Mouse (Mus musculus): ENCODE results near the gene Mfng. TPM values are rescaled to one million over a fixed set of nuclear protein-coding genes. Genes with fewer than 3 reads are reported as not detected.

The Mfng gene
- polyA plus RNA-seq, 1 experiment from 2014 or later = 138 TPM

DNA sequence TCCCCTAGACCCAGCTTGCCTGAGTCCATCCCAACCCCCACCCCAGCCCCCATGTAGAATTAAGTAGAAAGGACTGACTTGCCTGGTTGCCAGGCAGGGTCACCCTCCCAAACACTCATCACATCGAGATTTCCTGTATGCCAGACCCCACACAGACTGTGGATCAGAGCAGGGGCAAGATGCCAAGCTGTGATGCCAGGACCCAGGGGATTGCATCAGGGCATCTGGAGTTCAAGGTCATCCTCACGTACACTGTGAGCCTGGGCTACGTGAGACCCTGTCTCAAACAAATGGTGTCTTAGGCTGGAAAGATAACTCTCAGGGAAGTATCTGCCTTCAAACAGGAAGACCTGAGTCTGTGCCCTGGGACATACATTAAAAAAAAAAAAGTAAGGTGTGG, 66.6 kb downstream of the Mfng start:
- Histone ChIP-seq H3K36me3 (ENCODE audit: poor library complexity, severe bottlenecking) (no peaks in the 10 kb centered on the region), H3K9ac (no peak overlapping the region), H3K4me1 (peaks cover 34% of the 10 kb centered on the region), H3K9me3 (replicated peaks) (no peaks in the 10 kb centered on the region), H3K4me3 (no peak overlapping the region), H3K27me3 (peaks cover 5% of the 10 kb centered on the region), H3K4me2 (no peak overlapping the region), H3K27ac (no peak overlapping the region)
- WGBS = 60% methylated on average over 3 of the region's 3 CpGs
- no peak for ATAC-seq

Other genes starting within 250 kb of the Mfng start
- gene C1qtnf6, start 242.1 kb downstream of the Mfng start, polyA plus RNA-seq (2015; fragmentation: Nextera tagmentation; extraction: Ambion mirVana) = 4.1 and 5.8 TPM in 2 replicates
- 0.96 and 1.4 TPM in 2 replicates for gene Sstr3, start 228.8 kb downstream of the Mfng start, polyA plus RNA-seq (2015; fragmentation: Nextera tagmentation; extraction: Ambion mirVana)
- 2.9 and 3.4 TPM in 2 replicates for gene Rac2, start 200.7 kb downstream of the Mfng start, polyA plus RNA-seq (2015; fragmentation: Nextera tagmentation; extraction: Ambion mirVana)
- 3.1 and 3.4 TPM in 2 replicates for gene Cyth4, start 176.4 kb downstream of the Mfng start, polyA plus RNA-seq (2015; fragmentation: Nextera tagmentation; extraction: Ambion mirVana)
- 1.7 and 1.8 TPM in 2 replicates for gene Elfn2, start 54.7 kb downstream of the Mfng start, polyA plus RNA-seq (2015; fragmentation: Nextera tagmentation; extraction: Ambion mirVana)
- 0.92 and 0.93 TPM in 2 replicates for gene Card10, start 29.6 kb upstream of the Mfng start, polyA plus RNA-seq (2015; fragmentation: Nextera tagmentation; extraction: Ambion mirVana)
- gene Cdc42ep1, start 69.1 kb upstream of the Mfng start, polyA plus RNA-seq (2015; fragmentation: Nextera tagmentation; extraction: Ambion mirVana) = 5.0 and 5.5 TPM in 2 replicates
- not detected in 2 replicates for gene Lgals2, start 82.1 kb upstream of the Mfng start, polyA plus RNA-seq (2015; fragmentation: Nextera tagmentation; extraction: Ambion mirVana)
- 50.3 and 53.7 TPM in 2 replicates for gene Gga1, start 103.7 kb upstream of the Mfng start, polyA plus RNA-seq (2015; fragmentation: Nextera tagmentation; extraction: Ambion mirVana)
- 0.15 and 0.16 TPM in 2 replicates for gene Gm49510, start 126.2 kb upstream of the Mfng start, polyA plus RNA-seq (2015; fragmentation: Nextera tagmentation; extraction: Ambion mirVana)
- gene Sh3bp1, start 126.3 kb upstream of the Mfng start, polyA plus RNA-seq (2015; fragmentation: Nextera tagmentation; extraction: Ambion mirVana) = 3.7 and 5.4 TPM in 2 replicates
- 54.4 and 55.5 TPM in 2 replicates for gene Pdxp, start 140.4 kb upstream of the Mfng start, polyA plus RNA-seq (2015; fragmentation: Nextera tagmentation; extraction: Ambion mirVana)
- gene Lgals1, start 153.2 kb upstream of the Mfng start, polyA plus RNA-seq (2015; fragmentation: Nextera tagmentation; extraction: Ambion mirVana) = 91.7 and 110 TPM in 2 replicates
- 50.3 and 59.3 TPM in 2 replicates for gene Nol12, start 161.5 kb upstream of the Mfng start, polyA plus RNA-seq (2015; fragmentation: Nextera tagmentation; extraction: Ambion mirVana)
- gene Triobp, start 174.2 kb upstream of the Mfng start, polyA plus RNA-seq (2015; fragmentation: Nextera tagmentation; extraction: Ambion mirVana) = 35.6 and 39.2 TPM in 2 replicates

All from forebrain, embryonic 13.5 days (tissue).